Mouse (Mus musculus): ENCODE measurements around the gene Proz.

Proz gene

GRCm38 (mm10) chr8:13105908-13106551, 45.3 kb downstream of the Proz start:
- peak; percentile 72 to 81 for DNase-seq (ENCODE audit: low spot score in 2 of 2)

- peak; percentile 65 to 80 for DNase-seq (ENCODE audit: low spot score in 2 of 2)
Observed at GRCm38 (mm10) chr8:13107990-13108638, 47.4 kb downstream of the Proz start.

GRCm38 (mm10) chr8:13108967-13109366, 48.3 kb downstream of the Proz start:
- DNase-seq (ENCODE audit: low spot score in 2 of 2), result peak; percentile 53 to 71

GRCm38 (mm10) chr8:13109416-13109960, 48.8 kb downstream of the Proz start:
- DNase-seq (ENCODE audit: low spot score in 2 of 2), result no peak

- no peak for DNase-seq (ENCODE audit: low spot score in 2 of 2)
Observed at GRCm38 (mm10) chr8:13111917-13112316, 51.2 kb downstream of the Proz start.

- no peak for DNase-seq (ENCODE audit: low spot score in 2 of 2)
Observed at GRCm38 (mm10) chr8:13113232-13113631, 52.5 kb downstream of the Proz start.

- DNase-seq (ENCODE audit: low spot score in 2 of 2), result no peak
Observed at GRCm38 (mm10) chr8:13117096-13117495, 56.4 kb downstream of the Proz start.

GRCm38 (mm10) chr8:13118516-13118915, 57.8 kb downstream of the Proz start:
- DNase-seq (ENCODE audit: low spot score in 2 of 2), result no peak

GRCm38 (mm10) chr8:13120882-13121665, 60.4 kb downstream of the Proz start:
- peak in 1 of 2 experiments; percentile 38 for DNase-seq (ENCODE audit: low spot score in 2 of 2)

- DNase-seq (ENCODE audit: low spot score in 2 of 2), result no peak
Observed at GRCm38 (mm10) chr8:13122887-13123421, 62.2 kb downstream of the Proz start.

- DNase-seq (ENCODE audit: low spot score in 2 of 2), result no peak
Observed at GRCm38 (mm10) chr8:13124897-13125296, 64.2 kb downstream of the Proz start.

Measured in spleen, postnatal 10 days (tissue).